Mouse (Mus musculus) kidney, embryonic 15.5 days (tissue): Measurements from ENCODE around the gene Cmtm6. TPM values are rescaled to one million over a fixed set of nuclear protein-coding genes. Genes with fewer than 3 reads are reported as not detected.
A peak's percentile ranks its signal among the peaks of the same experiment; 100 is the strongest.
"Not testable (repeated sequence)": the region's sequence is repeated elsewhere in the genome, so short reads cannot be mapped to it uniquely, and the experiment has no call there.

Experiments used
- ATAC-seq: fragments of 200-750 bp; cut with Nextera tagmentation; replicated peaks from 2 replicates; pipeline ENCODE4 v1.8.0; 2017; ENCODE audit warnings: moderate TSS enrichment; ENCODE audit not compliant: low FRiP score
- H3K27ac ChIP-seq: fragments of 300-500 bp; sonication (generic); 2 replicates; pipeline ENCODE4 v1.5.1; 2015; ENCODE audit warnings: mild to moderate bottlenecking, inconsistent platforms
- H3K27me3 ChIP-seq: fragments of 300-500 bp; sonication (generic); 2 replicates; pipeline ENCODE4 v1.6.1; 2015; ENCODE audit warnings: inconsistent platforms
- H3K36me3 ChIP-seq: fragments of 300-500 bp; sonication (generic); 2 replicates; pipeline ENCODE4 v1.6.1; 2015; ENCODE audit warnings: inconsistent platforms
- H3K4me1 ChIP-seq: fragments of 300-500 bp; sonication (generic); 2 replicates; pipeline ENCODE4 v1.6.1; 2015; ENCODE audit warnings: inconsistent platforms
- H3K4me2 ChIP-seq: fragments of 300-500 bp; sonication (generic); 2 replicates; pipeline ENCODE4 v1.6.1; 2015; ENCODE audit warnings: moderate library complexity, mild to moderate bottlenecking, inconsistent platforms
- H3K4me3 ChIP-seq: fragments of 300-500 bp; sonication (generic); replicated peaks from 2 replicates; pipeline ENCODE4 v1.5.1; 2015; ENCODE audit warnings: mild to moderate bottlenecking, inconsistent platforms
- H3K9ac ChIP-seq: fragments of 300-500 bp; sonication (generic); 2 replicates; pipeline ENCODE4 v1.6.1; 2015; ENCODE audit warnings: mild to moderate bottlenecking, inconsistent platforms
- H3K9me3 ChIP-seq: fragments of 300-500 bp; sonication (generic); replicated peaks from 2 replicates; pipeline ENCODE4 v1.6.1; 2016; ENCODE audit warnings: inconsistent platforms
- WGBS: fragments of 180-500 bp; shearing (Covaris S2); methylation state at CpG from one replicate; pipeline ENCODE4 v1.1.7; 2015; ENCODE audit warnings: mixed read lengths; 5-methylcytosine and 5-hydroxymethylcytosine counted together
- polyA plus RNA-seq: library from polyadenylated mRNA; unstranded; fragments of >200 nt; fragmentation: Nextera tagmentation; extraction: Ambion mirVana; gene quantifications from 2 replicates; pipeline ENCODE4 v1.2.1, GENCODE M21; 2015

Cmtm6 gene
- polyA plus RNA-seq, 1 experiment from 2014 or later = 56.3 TPM

DNA sequence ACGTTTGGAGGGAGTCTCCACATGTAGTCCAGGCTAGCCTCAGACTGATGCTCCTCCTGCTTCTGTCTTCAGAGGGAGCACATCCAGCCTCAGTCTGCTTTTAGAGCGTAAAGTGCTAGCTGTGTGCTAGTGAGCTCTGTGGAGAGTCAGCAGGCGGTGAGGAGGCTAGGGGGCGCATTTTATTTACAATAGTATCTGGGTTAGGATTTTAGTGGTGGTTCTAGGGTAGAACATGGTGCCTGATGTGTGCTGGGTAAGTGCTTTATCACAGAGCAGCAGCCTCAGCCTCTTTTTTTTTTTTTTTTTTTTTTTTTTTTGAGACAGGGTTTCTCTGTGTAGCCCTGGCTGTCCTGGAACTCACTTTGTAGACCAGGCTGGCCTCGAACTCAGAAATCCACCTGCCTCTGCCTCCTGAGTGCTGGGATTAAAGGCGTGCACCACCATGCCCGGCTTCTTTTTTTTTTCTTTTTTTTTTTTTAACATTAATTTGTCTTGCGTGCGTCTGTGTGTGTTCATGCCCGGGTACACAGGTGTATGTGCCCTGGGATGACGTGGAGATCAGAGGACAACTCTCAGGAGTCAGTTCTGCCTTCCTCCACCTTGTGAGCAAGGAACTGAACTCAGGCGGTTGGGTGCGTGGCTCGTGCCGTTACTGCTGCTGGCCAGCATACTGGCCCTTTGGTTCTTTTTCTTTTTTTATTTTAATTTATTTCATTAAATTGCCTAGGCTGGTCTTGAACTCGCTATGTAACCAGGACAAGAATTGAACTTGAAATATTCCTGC is 30.8 kb upstream of the Cmtm6 start:
- Histone ChIP-seq H3K27me3 (no peaks in the 10 kb centered on the region), H3K9ac (no peak overlapping the region), H3K9me3 (no peaks in the 10 kb centered on the region), H3K4me1 (0 out of 2 replicates have a peak, but pooled peaks cover 2% of the 10 kb centered on the region), H3K4me3 (no peak overlapping the region), H3K27ac (peak overlapping the region; percentile 82), H3K4me2 (no peak overlapping the region), H3K36me3 (peaks cover 24% of the 10 kb centered on the region)
- no peak for ATAC-seq
- WGBS = 91% methylated on average over 16 of the region's 16 CpGs

DNA sequence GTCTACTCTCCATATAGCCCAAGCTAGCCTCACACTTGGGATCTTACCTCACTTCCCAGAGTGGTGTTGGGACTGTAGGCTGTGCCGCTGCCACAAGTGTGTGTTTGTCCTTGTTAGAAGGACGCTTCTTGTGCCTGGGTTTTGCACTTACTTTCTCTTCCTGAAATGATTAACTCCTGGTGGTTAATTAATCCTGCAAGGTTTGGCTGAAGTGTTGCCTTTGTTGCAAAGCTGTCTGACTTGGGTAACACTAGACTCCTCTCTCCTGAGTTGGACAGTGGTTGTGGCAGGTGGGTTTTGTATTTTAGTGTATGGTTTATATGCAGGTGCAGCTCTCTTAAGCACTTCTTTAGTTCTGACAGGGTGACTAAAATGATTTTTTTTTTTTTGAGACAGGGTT is 29.9 kb upstream of the Cmtm6 start:
- Histone ChIP-seq H3K9me3 (0 out of 2 replicates have a peak, but pooled peaks cover 2% of the 10 kb centered on the region), H3K27ac (peak overlapping the region; percentile 82), H3K4me2 (no peak overlapping the region), H3K27me3 (no peaks in the 10 kb centered on the region), H3K4me3 (no peak overlapping the region), H3K4me1 (0 out of 2 replicates have a peak, but pooled peaks cover 2% of the 10 kb centered on the region), H3K9ac (no peak overlapping the region), H3K36me3 (peaks cover 31% of the 10 kb centered on the region)
- 74% methylated on average over 2 of the region's 2 CpGs for WGBS
- no peak for ATAC-seq

- H3K27me3 ChIP-seq = no peaks in the 10 kb centered on the region
- 0 out of 2 replicates have a peak, but pooled peaks have one; percentile 18 for ATAC-seq
- H3K4me1 ChIP-seq = 0 out of 2 replicates have a peak, but pooled peaks cover 2% of the 10 kb centered on the region
- H3K4me2 ChIP-seq = no peak overlapping the region
- H3K9me3 ChIP-seq = 0 out of 2 replicates have a peak, but pooled peaks cover 2% of the 10 kb centered on the region
- no peak overlapping the region for H3K9ac ChIP-seq
- 81% methylated on average over 4 of the region's 4 CpGs for WGBS
- H3K4me3 ChIP-seq = no peak overlapping the region
- H3K36me3 ChIP-seq = peaks cover 33% of the 10 kb centered on the region
- 0 out of 2 replicates have a peak overlapping the region, but pooled peaks have one; percentile 2 for H3K27ac ChIP-seq
Observed at GRCm38 (mm10) chr9:114701921-114702320, 29.0 kb upstream of the Cmtm6 start.

- Histone ChIP-seq H3K36me3 (peaks cover 75% of the 10 kb centered on the region), H3K27ac (no peak overlapping the region), H3K4me2 (no peak overlapping the region), H3K27me3 (no peaks in the 10 kb centered on the region), H3K4me3 (no peak overlapping the region), H3K9me3 (0 out of 2 replicates have a peak, but pooled peaks cover 2% of the 10 kb centered on the region), H3K9ac (no peak overlapping the region), H3K4me1 (no peaks in the 10 kb centered on the region)
- WGBS = 98% methylated on average over 4 of the region's 4 CpGs
- no peak for ATAC-seq
Observed at GRCm38 (mm10) chr9:114707805-114708204, 23.1 kb upstream of the Cmtm6 start.

GRCm38 (mm10) chr9:114710345-114710744 is 20.6 kb upstream of the Cmtm6 start:
- Histone ChIP-seq H3K4me1 (no peaks in the 10 kb centered on the region), H3K27ac (no peak overlapping the region), H3K9me3 (0 out of 2 replicates have a peak, but pooled peaks cover 2% of the 10 kb centered on the region), H3K27me3 (no peaks in the 10 kb centered on the region), H3K4me2 (no peak overlapping the region), H3K36me3 (peaks cover 94% of the 10 kb centered on the region), H3K9ac (no peak overlapping the region), H3K4me3 (no peak overlapping the region)
- no peak for ATAC-seq
- WGBS = 78% methylated on average over 7 of the region's 7 CpGs

- Histone ChIP-seq H3K4me3 (no peak overlapping the region), H3K9me3 (no peaks in the 10 kb centered on the region), H3K27ac (no peak overlapping the region), H3K9ac (no peak overlapping the region), H3K27me3 (no peaks in the 10 kb centered on the region), H3K36me3 (peaks cover 93% of the 10 kb centered on the region), H3K4me2 (no peak overlapping the region), H3K4me1 (peaks cover 10% of the 10 kb centered on the region)
- ATAC-seq = no peak
- 77% methylated on average over 7 of the region's 7 CpGs for WGBS
Observed at GRCm38 (mm10) chr9:114713481-114713880, 17.4 kb upstream of the Cmtm6 start.

DNA sequence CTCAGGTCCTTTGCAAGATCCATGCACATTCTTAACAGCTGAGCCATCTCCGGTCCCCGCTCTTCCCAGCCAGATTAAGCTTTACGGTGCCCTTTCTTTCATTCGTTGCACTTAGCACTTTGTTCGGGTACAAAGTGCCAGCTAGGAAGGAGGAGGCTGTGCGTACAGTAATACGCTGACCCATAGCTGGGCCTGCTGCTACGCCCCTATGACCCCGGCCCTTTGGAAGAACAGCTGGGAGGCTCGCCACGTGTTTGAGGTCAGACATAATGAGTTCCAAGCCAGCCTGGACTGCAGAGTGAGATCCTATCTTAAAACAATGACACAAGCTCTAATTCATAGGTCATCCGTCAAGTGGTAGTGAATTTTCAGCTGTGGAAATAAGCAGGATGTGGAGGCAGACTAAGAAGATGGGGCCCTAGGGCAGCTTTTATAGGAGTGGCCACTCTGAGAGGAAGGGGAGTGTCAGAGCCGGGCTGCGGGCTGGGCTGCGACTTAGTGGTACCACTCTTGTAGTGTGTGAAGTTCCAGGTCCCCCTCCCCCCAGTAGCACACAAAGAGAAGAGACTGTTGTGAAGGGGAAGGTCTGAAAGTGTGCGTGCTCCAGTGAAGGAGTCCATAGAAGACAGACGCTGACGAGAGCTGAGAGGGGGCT is 14.1 kb upstream of the Cmtm6 start:
- 42% methylated on average over 18 of the region's 18 CpGs for WGBS

DNA sequence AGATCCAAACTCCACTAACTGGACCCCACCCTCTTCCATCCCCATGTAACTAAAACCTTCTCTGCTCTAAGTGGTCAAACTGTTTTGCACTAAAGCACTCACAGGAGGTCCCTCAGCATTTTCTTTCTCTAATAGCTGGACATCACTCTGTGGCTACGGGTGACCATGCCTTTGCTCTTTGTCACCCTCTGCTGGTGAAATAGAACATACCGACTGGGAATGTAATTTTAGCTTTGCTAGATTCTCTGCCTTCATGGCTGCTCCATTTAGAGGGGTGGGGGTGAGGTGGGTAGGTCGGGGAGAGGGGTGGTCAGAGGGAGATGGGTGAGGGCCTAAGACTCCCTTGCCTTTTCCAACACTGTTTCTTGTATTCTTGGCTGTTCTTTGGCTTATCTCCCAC is 3.6 kb upstream of the Cmtm6 start:
- H3K4me1 ChIP-seq = peaks cover 11% of the 10 kb centered on the region
- 2% methylated on average over 3 of the region's 3 CpGs for WGBS
- no peaks in the 10 kb centered on the region for H3K27me3 ChIP-seq
- H3K36me3 ChIP-seq = peaks cover 31% of the 10 kb centered on the region
- H3K9me3 ChIP-seq = no peaks in the 10 kb centered on the region
- ATAC-seq = no peak
- no peak overlapping the region for H3K27ac ChIP-seq
- no peak overlapping the region for H3K4me3 ChIP-seq
- no peak overlapping the region for H3K9ac ChIP-seq
- no peak overlapping the region for H3K4me2 ChIP-seq

More for the DNA sequence above, 14.1 kb upstream of the Cmtm6 start:
- no peak overlapping the region for H3K9ac ChIP-seq
- H3K36me3 ChIP-seq = peaks cover 94% of the 10 kb centered on the region
- peak; percentile 69 for ATAC-seq
- peaks cover 10% of the 10 kb centered on the region for H3K4me1 ChIP-seq
- no peak overlapping the region for H3K4me3 ChIP-seq
- H3K27ac ChIP-seq = peak overlapping the region; percentile 60
- H3K4me2 ChIP-seq = no peak overlapping the region
- no peaks in the 10 kb centered on the region for H3K27me3 ChIP-seq
- no peaks in the 10 kb centered on the region for H3K9me3 ChIP-seq

- Histone ChIP-seq H3K36me3 (peaks cover 20% of the 10 kb centered on the region), H3K4me1 (peaks cover 22% of the 10 kb centered on the region)
- H3K27ac ChIP-seq, H3K4me2 ChIP-seq, ATAC-seq, H3K9ac ChIP-seq, H3K27me3 ChIP-seq, H3K4me3 ChIP-seq, H3K9me3 ChIP-seq: not testable (repeated sequence)
- 46% methylated on average over 2 of the region's 2 CpGs for WGBS
Observed at GRCm38 (mm10) chr9:114728432-114728831, 2.5 kb upstream of the Cmtm6 start.

- 0 out of 2 replicates have a peak, but pooled peaks have one; percentile 7 for ATAC-seq
- Histone ChIP-seq H3K9me3 (no peaks in the 10 kb centered on the region), H3K36me3 (peaks cover 3% of the 10 kb centered on the region; the same call in 1 of the 2 replicates), H3K4me1 (peaks cover 35% of the 10 kb centered on the region), H3K4me2 (peak overlapping the region; percentile 78), H3K27me3 (no peaks in the 10 kb centered on the region), H3K4me3 (peak overlapping the region; percentile 82), H3K9ac (no peak overlapping the region), H3K27ac (no peak overlapping the region)
- WGBS = 29% methylated on average over 30 of the region's 30 CpGs
Observed at GRCm38 (mm10) chr9:114729911-114730805, 758 bp upstream of the Cmtm6 start.

DNA sequence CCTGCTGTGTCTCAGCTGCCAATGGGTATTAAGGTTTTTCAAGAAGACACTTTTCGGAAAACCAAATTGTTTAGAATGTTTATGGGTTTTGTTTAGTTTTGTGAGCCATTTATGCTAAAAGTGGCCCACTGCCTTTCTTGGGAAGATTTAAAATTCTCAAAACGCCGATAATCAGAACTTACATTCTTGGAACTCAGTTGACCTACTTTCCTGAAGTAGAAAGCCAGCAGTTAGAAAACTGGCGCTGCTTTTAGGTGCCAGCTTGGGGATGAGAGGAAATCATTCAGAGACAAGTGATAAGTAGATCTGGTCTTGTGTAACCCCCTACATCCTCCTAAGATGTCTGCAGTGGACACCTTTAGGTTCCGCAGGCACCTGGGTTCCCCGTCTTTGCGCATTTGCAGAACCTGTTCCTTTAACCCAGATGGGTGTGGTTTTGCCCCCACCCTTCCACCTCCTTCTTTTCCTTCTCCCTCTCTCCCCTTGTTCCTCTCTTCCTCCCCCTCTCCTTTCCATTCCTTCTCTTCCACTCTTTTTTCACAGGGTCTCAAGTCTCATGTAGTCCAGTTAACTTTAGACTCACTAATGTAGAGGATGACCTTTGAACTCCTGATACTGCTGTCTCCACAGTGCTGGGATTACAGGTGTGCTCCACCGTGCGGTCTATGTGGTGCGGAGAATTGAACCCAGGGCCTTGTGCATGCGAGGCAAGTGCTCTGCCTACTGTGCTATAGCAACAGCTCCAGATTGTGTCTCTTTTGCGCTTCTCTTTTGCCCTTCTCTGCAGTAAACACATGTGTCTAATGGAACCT is 1.2 kb downstream of the Cmtm6 start:
- 69% methylated on average over 12 of the region's 12 CpGs for WGBS
- peak overlapping the region; percentile 95 for H3K27ac ChIP-seq

More for the DNA sequence above, 1.2 kb downstream of the Cmtm6 start:
- no peaks in the 10 kb centered on the region for H3K36me3 ChIP-seq
- H3K9ac ChIP-seq = peak overlapping the region; percentile 90
- ATAC-seq = no peak
- H3K27me3 ChIP-seq = no peaks in the 10 kb centered on the region
- peak overlapping the region; percentile 78 for H3K4me2 ChIP-seq
- no peaks in the 10 kb centered on the region for H3K9me3 ChIP-seq
- H3K4me3 ChIP-seq = peak overlapping the region; percentile 82
- H3K4me1 ChIP-seq = peaks cover 44% of the 10 kb centered on the region
